Mouse (Mus musculus) thymus, adult 2 months (tissue): ENCODE results near the gene D130043K22Rik.
"Not testable (repeated sequence)": the region's sequence is repeated elsewhere in the genome, so short reads cannot be mapped to it uniquely, and the experiment has no call there.

Source experiments
- CTCF ChIP-seq: fragments of 200-500 bp; IDR thresholded peaks from 2 replicates; pipeline ENCODE4 v1.5.1; 2012; ENCODE audit warnings: mild to moderate bottlenecking, control low read depth, low read length, moderate library complexity, borderline replicate concordance; ENCODE audit not compliant: control insufficient read depth, poor library complexity, insufficient read depth; ENCODE audit errors: extremely low read depth
- POLR2A ChIP-seq: fragments of 200-500 bp; IDR thresholded peaks from 2 replicates; pipeline ENCODE4 v1.6.1; 2012; ENCODE audit warnings: mild to moderate bottlenecking, low read length, control low read depth, moderate library complexity; ENCODE audit not compliant: control insufficient read depth, poor library complexity, insufficient read depth; ENCODE audit errors: extremely low read depth

GRCm38 (mm10) chr13:24837765-24838164 is 7.2 kb upstream of the D130043K22Rik start:
- not testable (repeated sequence) for TF ChIP-seq POLR2A, CTCF
